Mouse (Mus musculus) frontal cortex, postnatal 36 days (tissue): ENCODE measurements around the gene Nt5c3.
"Not testable (repeated sequence)": the region's sequence is repeated elsewhere in the genome, so short reads cannot be mapped to it uniquely, and the experiment has no call there.

Experiments
- DNase-seq, 2 experiments: peaks; one replicate each; pipeline ENCODE4 v3.0.0; 2022; ENCODE audit warnings: low spot score in 2 of 2

Gene Nt5c3

DNA sequence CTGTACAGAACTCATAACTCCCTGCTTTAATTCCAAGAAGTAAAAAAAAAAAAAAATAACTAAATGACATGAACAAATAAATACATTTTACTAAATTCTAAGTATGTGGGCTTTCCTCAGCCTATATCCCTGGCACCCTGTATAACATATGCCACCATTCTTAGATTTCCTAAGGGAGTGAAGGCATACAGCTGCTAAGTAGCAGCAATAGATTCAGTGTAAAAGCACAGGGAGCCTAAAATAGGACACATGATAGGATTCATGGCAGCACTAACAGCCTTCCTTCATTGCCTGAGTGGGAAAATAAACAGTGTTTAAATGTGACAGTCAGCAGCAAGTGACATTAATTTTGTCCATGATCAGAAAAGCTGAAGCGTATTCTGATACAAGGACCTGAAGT is 19.4 kb downstream of the Nt5c3 start:
- no peak for DNase-seq

DNA sequence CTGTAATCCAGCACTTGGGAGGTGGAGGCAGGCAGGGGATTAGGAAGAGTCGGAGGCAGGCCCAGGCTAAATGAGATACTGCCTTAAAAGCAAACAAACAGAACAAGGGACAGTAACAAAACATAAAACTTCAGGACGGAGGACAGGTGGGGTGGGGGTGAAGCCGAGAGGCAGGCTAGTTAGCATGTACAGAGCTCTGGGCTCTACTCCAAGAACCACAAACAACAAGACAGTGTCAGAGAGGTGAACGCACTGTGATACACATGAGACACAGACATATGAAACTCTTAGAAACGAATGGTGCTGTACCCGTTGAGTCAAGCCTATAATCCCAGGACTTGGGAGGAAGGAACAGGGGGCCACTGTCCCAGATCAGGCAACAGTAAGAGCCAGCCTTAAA is 19.9 kb downstream of the Nt5c3 start:
- no peak for DNase-seq

DNA sequence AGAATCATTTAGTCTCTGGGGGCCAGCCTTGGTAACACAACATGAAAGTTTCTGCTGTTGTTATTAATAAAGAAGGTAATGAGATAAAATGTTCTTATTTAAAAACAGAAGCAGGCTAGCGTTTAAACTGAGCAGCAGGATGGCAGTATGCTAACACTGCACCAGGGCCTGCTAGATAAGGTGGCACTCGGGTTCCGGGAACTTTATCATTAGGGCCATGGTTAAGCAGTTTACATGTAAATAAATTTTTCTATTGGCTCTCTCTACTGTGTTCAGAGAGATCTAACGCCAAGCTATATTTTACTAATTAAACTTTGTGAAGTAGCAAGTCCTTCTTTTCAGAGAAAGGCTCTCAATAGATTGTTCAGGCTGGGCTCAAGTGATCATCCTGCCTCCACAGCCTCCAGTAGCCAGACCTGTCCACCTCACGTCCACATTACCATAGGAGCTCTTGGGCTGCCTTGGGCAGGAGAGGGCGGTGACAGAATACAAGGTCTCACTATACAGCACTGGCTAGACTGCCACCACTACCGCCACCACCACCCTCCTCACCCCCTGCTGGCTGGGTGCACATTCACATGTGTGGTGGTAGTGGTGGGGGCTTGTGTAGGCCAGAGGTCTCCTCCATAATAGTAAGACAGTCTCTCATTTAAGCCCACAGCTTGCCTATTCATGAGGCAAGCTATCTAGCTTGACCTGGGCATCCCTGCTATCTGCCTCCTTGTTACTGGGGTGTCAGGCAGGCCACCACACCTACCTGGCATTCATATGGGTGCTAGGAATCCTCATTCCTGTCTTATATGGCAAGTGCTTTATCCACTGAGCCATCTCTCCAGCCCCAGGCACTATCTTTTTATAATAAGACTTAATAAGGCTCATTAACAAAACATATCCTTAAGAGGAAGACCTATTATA is 20.9 kb downstream of the Nt5c3 start:
- DNase-seq = no peak

- DNase-seq = peak; percentile 45 to 61
Measured at GRCm38 (mm10) chr6:56901824-56902386, 21.8 kb downstream of the Nt5c3 start.

DNA sequence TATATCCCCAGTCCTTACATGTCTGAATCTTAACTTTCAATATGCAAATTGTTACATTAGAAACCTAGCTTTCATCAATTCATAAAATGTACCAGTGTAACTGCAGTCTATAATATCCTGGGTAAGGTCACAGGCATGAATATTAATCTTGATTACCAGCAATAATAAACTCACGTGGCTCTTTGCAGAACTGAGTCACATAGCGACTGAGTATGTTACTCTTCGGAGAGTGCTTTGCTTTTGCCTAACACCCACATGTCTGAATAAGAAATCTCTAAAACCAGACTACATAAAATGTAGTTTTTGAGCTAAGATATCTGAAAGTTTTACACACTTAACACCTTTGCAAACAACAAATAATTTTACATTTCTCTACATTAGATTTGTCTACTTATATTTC is 22.4 kb downstream of the Nt5c3 start:
- DNase-seq = no peak

DNA sequence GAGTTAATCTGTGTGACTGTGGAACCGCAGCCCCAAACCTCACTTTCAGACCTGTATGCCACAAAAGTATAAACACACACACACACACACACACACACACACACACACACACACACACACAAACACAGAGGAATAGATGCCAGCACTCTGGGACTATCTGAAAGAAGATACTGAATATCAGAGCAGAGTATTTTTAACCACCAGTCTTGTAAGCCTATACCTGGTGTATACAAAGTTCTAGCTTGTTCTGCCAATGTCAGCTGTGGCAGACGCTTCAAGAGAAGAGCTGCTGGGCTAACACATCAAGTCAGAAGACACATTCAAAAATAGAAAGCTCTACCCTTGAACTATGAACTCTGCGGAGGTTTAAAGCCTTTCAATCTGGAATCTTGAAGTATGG is 24.1 kb downstream of the Nt5c3 start:
- DNase-seq = no peak

DNA sequence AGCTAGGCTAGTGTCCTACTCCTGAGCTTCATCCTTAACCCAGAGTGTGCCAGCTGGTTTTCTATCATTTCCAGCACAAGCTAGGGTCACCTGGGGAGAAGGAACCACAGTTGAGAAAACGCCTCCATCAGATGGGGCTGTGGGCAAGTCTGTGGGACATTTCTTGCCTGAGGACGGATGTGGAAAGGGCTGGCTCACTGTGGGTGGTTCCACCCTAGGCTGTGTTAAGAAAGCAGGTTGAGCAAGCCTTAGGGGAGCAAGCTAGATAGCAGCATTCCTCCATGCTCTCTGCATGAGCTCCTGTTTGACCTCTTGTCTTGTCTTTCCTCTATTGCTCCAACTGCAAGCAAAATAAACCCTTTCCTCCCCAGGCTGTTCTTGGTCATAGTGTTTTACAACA is 33.0 kb downstream of the Nt5c3 start:
- DNase-seq = no peak

GRCm38 (mm10) chr6:56888561-56888960 is 35.2 kb downstream of the Nt5c3 start:
- no peak for DNase-seq

- DNase-seq = no peak
Measured at GRCm38 (mm10) chr6:56879352-56879955, 44.3 kb downstream of the Nt5c3 start.

- DNase-seq = no peak
Measured at GRCm38 (mm10) chr6:56877985-56878384, 45.7 kb downstream of the Nt5c3 start.

DNA sequence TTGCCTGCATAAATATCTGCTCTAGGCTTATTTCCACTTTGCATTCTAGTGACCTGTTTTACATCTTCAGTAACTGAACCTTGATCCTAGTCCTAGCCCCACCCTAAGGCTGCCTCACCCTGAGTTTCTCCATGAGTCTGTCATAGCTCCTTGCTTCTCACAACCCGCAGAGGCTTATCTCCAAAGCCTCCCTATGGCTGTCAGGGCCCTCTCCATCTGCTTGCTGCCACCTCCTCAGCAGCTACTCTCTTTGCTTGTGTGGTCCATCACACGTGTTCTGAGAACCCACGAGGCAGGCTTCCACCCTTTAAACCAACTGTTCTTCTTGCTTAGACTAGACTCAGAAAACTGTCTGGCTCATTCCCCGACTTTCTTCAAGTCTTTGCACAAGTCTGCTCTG is 46.9 kb downstream of the Nt5c3 start:
- DNase-seq = peak; percentile 35 to 61

GRCm38 (mm10) chr6:56870027-56870426 is 53.7 kb downstream of the Nt5c3 start:
- DNase-seq = no peak

- no peak for DNase-seq
Measured at GRCm38 (mm10) chr6:56868565-56868964, 55.2 kb downstream of the Nt5c3 start.

- DNase-seq = not testable (repeated sequence)
Measured at GRCm38 (mm10) chr6:56866899-56867298, 56.8 kb downstream of the Nt5c3 start.

- no peak for DNase-seq
Measured at GRCm38 (mm10) chr6:56860205-56860848, 63.4 kb downstream of the Nt5c3 start.

DNA sequence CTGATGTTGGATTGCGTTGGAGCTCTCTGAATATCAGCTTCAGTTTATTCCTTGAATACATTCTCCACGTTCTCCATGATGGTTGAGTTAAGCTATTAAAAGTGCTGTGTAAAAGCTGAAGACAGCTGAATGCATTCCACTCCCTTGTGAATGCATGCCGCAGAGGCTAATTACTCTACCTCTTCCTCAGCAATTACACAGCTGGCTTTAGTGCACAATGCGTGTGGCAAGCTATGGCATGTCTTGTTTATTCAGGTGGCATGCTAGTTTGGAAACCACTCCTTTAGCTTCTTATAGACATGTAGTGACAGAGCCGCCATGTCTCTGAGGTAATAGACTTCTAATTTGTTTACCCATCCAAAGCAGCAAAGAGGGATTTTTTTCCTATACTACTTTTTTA is 67.0 kb downstream of the Nt5c3 start:
- DNase-seq = no peak

- DNase-seq = no peak
Measured at GRCm38 (mm10) chr6:56854803-56855202, 68.9 kb downstream of the Nt5c3 start.

DNA sequence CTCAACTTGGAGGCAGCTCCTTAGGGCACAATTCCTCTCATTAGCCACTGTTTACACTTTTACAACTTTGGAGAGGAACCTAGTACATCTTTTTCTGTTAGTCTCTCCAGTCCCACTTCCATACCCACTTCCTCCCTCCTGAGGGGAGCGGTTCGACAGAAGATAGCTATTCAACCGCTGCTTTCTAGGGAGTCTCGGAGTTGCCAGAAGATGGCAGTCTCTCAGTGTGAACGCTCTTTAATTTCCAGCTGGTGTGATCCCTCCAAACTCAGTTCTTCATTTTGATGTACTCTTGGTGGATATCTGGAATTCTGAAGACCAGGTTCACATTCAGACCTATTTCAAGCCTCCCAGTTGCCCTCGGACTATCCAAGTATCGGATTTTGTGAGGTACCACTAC is 73.4 kb downstream of the Nt5c3 start:
- peak in 1 of 2 experiments; percentile 29 for DNase-seq

DNA sequence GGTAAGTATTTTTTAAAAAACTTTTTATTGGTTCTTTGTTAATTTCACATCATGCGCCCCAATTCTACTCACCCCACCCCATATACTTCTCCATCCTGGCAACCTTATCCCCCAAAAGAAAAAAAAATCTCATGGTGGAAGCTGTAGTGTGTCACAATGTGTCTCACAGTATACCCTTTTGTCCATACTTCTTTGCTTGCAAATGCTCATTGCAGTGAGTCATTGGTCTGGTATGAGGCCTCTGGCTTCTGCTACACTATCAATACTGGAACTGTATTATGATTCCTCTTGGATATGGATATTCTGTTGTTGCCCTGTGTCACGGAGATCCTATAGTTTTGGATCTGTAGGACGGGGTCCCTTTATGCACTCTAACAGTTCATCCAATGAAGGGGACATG is 74.8 kb downstream of the Nt5c3 start:
- DNase-seq = no peak

- no peak for DNase-seq
Measured at GRCm38 (mm10) chr6:56844365-56844764, 79.4 kb downstream of the Nt5c3 start.

- DNase-seq = no peak
Measured at GRCm38 (mm10) chr6:56843229-56843628, 80.5 kb downstream of the Nt5c3 start.

GRCm38 (mm10) chr6:56837621-56838020 is 86.1 kb downstream of the Nt5c3 start:
- DNase-seq = no peak
